Mouse (Mus musculus) liver, adult 2 months (tissue): ENCODE measurements at regions not wholly inside any gene's neighbourhood (a gene's known extent, or its start where the extent isn't known, plus 50 kb on each side); places are given as distances from the start of the nearest gene placed in this dataset.

Experiments used
- DNase-seq: peaks from one replicate; pipeline ENCODE4 v3.0.0-alpha.2; 2011; ENCODE audit warnings: low read depth, low spot score; ENCODE audit errors: extremely low read depth
- H3K27ac ChIP-seq: fragments of 200-500 bp; replicated peaks from 2 replicates; pipeline ENCODE4 v1.5.1; 2012; ENCODE audit warnings: low read depth, mild to moderate bottlenecking, control low read depth, inconsistent platforms, low read length; ENCODE audit not compliant: insufficient read depth
- H3K27me3 ChIP-seq: fragments of 200-500 bp; 2 replicates; pipeline ENCODE4 v1.6.1; 2012; ENCODE audit warnings: mild to moderate bottlenecking, moderate library complexity, low read length, inconsistent platforms; ENCODE audit not compliant: control insufficient read depth, insufficient read depth
- H3K36me3 ChIP-seq: fragments of 200-500 bp; 2 replicates; pipeline ENCODE4 v1.6.1; 2012; ENCODE audit warnings: low read length, inconsistent platforms; ENCODE audit not compliant: control insufficient read depth, insufficient read depth
- H3K4me1 ChIP-seq: fragments of 200-500 bp; 2 replicates; pipeline ENCODE4 v1.6.1; 2011; ENCODE audit warnings: low read length; ENCODE audit not compliant: control insufficient read depth, insufficient read depth
- H3K4me3 ChIP-seq: fragments of 200-500 bp; 2 replicates; pipeline ENCODE4 v1.5.1; 2011; ENCODE audit warnings: low read depth, mild to moderate bottlenecking, control low read depth, low read length, moderate library complexity; ENCODE audit not compliant: insufficient read depth
- H3K79me2 ChIP-seq: fragments of 200-500 bp; 2 replicates; pipeline ENCODE4 v1.6.1; 2012; ENCODE audit warnings: inconsistent platforms, mild to moderate bottlenecking, low read length, moderate library complexity; ENCODE audit not compliant: control insufficient read depth, insufficient read depth
- H3K9ac ChIP-seq: fragments of 200-500 bp; 2 replicates; pipeline ENCODE4 v1.6.1; 2012; ENCODE audit warnings: low read depth, mild to moderate bottlenecking, control low read depth, inconsistent platforms, low read length
- CTCF ChIP-seq: fragments of 200-500 bp; IDR thresholded peaks from 2 replicates; pipeline ENCODE4 v1.5.1; 2011; ENCODE audit warnings: low read depth, low read length, control low read depth
- POLR2A ChIP-seq: fragments of 200-500 bp; IDR thresholded peaks from 2 replicates; pipeline ENCODE4 v1.6.1; 2011; ENCODE audit warnings: low read length, control low read depth; ENCODE audit not compliant: insufficient read depth; ENCODE audit errors: extremely low read depth
- WGBS: fragments of 180-500 bp; shearing (Covaris S2); methylation state at CpG from one replicate; pipeline ENCODE4 v1.1.7; 2018; 5-methylcytosine and 5-hydroxymethylcytosine counted together

- H3K27ac ChIP-seq, result no peak overlapping the region
- H3K4me1 ChIP-seq, result no peaks in the 10 kb centered on the region
- H3K27me3 ChIP-seq, result no peaks in the 10 kb centered on the region
- TF ChIP-seq CTCF (no peak), POLR2A (no peak)
- no peaks in the 10 kb centered on the region for H3K79me2 ChIP-seq
- 95% methylated on average over 3 of the region's 3 CpGs for WGBS
- H3K36me3 ChIP-seq, result no peaks in the 10 kb centered on the region
- no peak for DNase-seq
- H3K9ac ChIP-seq, result no peak overlapping the region
- H3K4me3 ChIP-seq, result no peak overlapping the region
These were observed 164.7 kb downstream of the Maf start for GRCm38 (mm10) chr8:115542935-115543334.

GRCm38 (mm10) chr8:115539600-115539999 is 168.0 kb downstream of the Maf start:
- no peak overlapping the region for H3K4me3 ChIP-seq
- H3K27ac ChIP-seq, result peak overlapping the region; percentile 73
- WGBS, result 75% methylated on average over 9 of the region's 9 CpGs
- no peaks in the 10 kb centered on the region for H3K36me3 ChIP-seq
- no peaks in the 10 kb centered on the region for H3K27me3 ChIP-seq
- H3K79me2 ChIP-seq, result no peaks in the 10 kb centered on the region
- peak; percentile 21 for DNase-seq
- H3K9ac ChIP-seq, result no peak overlapping the region
- H3K4me1 ChIP-seq, result peaks cover 2% of the 10 kb centered on the region; the same call in 1 of the 2 replicates
- TF ChIP-seq POLR2A, result no peak

DNA sequence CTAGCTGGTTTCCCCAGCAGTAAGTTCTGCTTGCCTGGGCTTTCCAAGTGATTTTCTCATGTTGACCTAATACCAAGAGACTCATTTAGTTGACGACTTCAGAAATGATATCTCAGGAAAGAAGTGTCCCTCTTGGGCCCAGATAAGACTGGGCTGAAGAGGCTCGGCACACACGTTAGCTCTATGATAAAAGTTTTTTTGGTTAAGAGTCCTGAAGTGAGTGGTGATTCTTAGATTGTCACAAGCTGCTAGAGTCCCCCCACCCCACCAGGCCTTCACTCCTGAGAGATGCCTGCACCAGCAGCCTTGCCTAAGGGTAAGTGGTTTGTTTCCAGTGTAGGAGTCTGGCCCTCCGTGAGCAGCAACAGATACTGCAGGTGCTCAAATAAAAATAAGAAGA is 169.4 kb downstream of the Maf start:
- Histone ChIP-seq H3K4me1 (peaks cover 3% of the 10 kb centered on the region; the same call in 1 of the 2 replicates), H3K79me2 (no peaks in the 10 kb centered on the region), H3K27me3 (no peaks in the 10 kb centered on the region), H3K27ac (peak overlapping the region; percentile 74), H3K36me3 (no peaks in the 10 kb centered on the region), H3K9ac (no peak overlapping the region), H3K4me3 (no peak overlapping the region)
- WGBS, result 78% methylated on average over 4 of the region's 4 CpGs
- DNase-seq, result no peak
- TF ChIP-seq POLR2A (no peak), CTCF (no peak)

DNA sequence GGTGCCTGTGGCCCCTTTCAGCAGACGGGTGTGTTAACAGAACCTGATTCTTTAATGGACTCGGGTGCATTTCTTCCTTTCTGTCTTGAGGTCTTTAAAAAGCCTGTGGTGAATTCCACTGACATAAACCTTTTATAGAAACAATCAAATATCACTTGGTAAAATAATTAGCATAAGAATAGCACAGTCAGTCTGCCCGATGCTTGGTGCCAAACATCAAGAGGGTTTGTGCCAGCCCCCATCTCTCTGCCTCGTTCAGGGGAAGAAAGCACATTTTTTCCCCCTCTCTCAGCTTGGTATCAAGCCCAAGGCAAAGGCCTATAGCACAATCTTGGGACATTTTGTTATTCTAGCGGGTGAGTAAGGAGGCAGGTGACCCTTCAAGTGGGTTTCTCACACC is 169.8 kb downstream of the Maf start:
- no peak overlapping the region for H3K9ac ChIP-seq
- no peak for DNase-seq
- H3K27ac ChIP-seq, result peak overlapping the region; percentile 74
- no peaks in the 10 kb centered on the region for H3K36me3 ChIP-seq
- peaks cover 3% of the 10 kb centered on the region; the same call in 1 of the 2 replicates for H3K4me1 ChIP-seq
- H3K4me3 ChIP-seq, result no peak overlapping the region
- H3K79me2 ChIP-seq, result no peaks in the 10 kb centered on the region
- WGBS, result 75% methylated on average over 5 of the region's 5 CpGs
- TF ChIP-seq POLR2A (no peak), CTCF (no peak)
- H3K27me3 ChIP-seq, result no peaks in the 10 kb centered on the region

GRCm38 (mm10) chr8:115536554-115537346 is 170.8 kb downstream of the Maf start:
- H3K27ac ChIP-seq, result peak overlapping the region; percentile 74

DNA sequence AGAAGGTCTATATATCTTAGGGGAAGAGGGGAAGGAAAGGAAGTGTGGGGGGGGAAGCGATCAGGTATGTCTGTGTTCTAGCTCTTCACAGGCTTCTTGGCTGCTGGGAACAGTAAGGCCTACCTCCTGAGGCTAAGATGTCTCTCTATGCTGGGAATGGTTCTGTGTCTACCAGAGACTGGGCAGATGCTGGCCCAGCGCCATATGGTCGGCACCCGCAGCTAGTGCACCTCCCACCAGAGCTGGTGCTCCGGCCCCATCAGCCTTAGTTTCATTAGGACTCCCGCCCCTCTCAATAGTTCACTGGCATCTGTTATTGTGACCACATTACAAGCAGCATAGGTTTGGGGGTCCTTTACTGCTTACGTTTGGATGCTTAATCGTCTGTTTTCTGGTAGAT is 171.6 kb downstream of the Maf start:
- Histone ChIP-seq H3K27ac (0 out of 2 replicates have a peak overlapping the region, but pooled peaks have one; percentile 7), H3K4me1 (peaks cover 3% of the 10 kb centered on the region; the same call in 1 of the 2 replicates), H3K27me3 (no peaks in the 10 kb centered on the region), H3K79me2 (no peaks in the 10 kb centered on the region), H3K36me3 (no peaks in the 10 kb centered on the region), H3K4me3 (no peak overlapping the region), H3K9ac (no peak overlapping the region)
- 85% methylated on average over 8 of the region's 8 CpGs for WGBS
- no peak for DNase-seq
- no peak for TF ChIP-seq CTCF
- TF ChIP-seq POLR2A, result no peak

More at GRCm38 (mm10) chr8:115536554-115537346, 170.8 kb downstream of the Maf start:
- Histone ChIP-seq H3K36me3 (no peaks in the 10 kb centered on the region), H3K9ac (0 out of 2 replicates have a peak overlapping the region, but pooled peaks have one; percentile 2), H3K79me2 (no peaks in the 10 kb centered on the region), H3K4me1 (peaks cover 3% of the 10 kb centered on the region; the same call in 1 of the 2 replicates), H3K4me3 (no peak overlapping the region), H3K27me3 (no peaks in the 10 kb centered on the region)
- WGBS, result 63% methylated on average over 19 of the region's 19 CpGs
- TF ChIP-seq CTCF, result no peak
- TF ChIP-seq POLR2A, result no peak
- peak; percentile 19 for DNase-seq
